Mouse (Mus musculus) heart, postnatal 25 days (tissue): Measurements from ENCODE around the gene Sox5. TPM values are rescaled to one million over a fixed set of nuclear protein-coding genes. Genes with fewer than 3 reads are reported as not detected.

Experiments used
- DNase-seq: peaks from one replicate; pipeline ENCODE4 v3.0.0; 2022; ENCODE audit warnings: low spot score
- intact Hi-C: fragments of 180-260 bp; cut with DNase I; formaldehyde crosslinking; loops from one replicate; pipeline ENCODE4 v1.15.1; 2025
- total RNA-seq, 2 experiments: library from RNA; stranded (reverse); gene quantifications; 2 replicates each; pipeline ENCODE4 v1.2.3; 2021

Gene Sox5
- total RNA-seq, 2 experiments from 2014 or later, result 2.8 to 2.9 TPM

DNA sequence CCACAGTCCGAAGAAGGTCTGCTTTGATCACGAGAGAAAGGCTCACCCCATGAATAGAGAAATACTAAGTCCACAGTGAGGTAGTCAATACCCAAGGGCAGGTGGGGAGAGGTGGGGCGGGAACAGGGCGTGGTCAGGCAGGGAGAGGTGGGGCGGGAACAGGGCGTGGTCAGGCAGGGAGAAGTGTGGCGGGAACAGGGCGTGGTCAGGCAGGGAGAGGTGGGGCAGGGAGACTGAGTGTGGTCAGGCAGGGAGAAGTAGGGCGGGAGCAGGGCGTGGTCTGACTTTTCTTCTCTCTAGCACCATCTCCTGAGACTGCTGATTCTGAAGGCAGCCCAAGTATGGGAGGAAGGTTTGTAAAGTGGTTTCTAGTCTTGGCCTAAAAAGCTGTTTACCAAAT, 411.1 kb downstream of the Sox5 start:
- DNase-seq, result no peak
- intact Hi-C loops, result no loop called here

GRCm38 (mm10) chr6:144367626-144368077, 414.1 kb downstream of the Sox5 start:
- intact Hi-C loops, result no loop called here

DNA sequence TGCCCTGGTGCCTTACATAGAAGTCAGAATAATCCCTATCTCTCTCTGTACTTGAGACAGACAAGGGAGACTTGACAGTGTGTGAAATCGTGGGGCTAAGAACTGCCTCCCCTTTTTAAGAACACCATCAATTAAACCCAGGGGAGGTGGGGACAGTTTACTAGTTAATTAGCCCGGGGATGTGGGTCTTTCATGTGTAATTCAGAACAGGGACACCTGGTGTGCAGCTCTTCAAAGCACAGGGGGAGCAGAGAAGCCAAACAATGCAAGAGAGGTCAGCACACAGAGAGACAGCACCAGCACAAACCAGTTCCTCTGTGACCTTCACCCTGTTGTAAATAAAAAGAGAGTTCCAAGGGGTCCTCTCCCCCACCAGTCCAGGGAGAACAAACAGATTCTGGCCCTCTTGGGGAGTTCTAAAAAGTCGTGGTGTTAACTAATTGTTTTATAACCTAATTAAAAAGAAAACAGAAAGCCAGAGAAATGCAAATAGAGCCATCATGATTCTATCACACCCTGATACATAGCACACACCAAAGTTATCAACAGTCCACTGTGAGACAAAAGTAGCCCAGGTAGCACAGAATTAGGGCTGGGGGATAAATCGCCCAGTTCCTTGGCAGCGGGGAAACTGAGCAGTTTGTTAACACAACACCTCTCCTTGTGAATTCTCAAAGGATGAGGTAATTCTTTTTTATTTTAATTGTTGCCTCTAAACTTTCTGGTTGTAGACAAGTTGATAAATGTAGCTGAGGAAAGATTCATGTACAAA, 420.3 kb downstream of the Sox5 start:
- intact Hi-C loops, result no loop called here
- DNase-seq, result no peak

More at GRCm38 (mm10) chr6:144367626-144368077, 414.1 kb downstream of the Sox5 start:
- no peak for DNase-seq

DNA sequence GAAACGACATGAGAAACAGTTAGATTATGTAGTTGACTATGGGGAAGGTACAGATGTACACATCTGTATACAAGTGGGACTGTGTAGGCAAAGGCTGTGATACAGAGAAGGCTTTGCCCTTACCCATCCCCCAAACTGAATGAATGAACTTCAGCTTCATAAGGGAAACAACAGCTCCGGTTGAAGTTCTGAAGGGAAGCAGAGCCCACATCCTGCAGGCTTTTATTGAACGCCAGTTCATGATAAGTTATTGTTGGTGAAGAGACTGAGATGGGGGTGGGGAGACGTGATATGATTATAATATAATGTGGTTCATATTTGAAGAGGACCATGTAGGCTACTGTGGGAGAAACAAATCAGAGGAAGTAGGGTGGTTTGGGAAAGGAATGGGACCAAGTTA, 424.7 kb downstream of the Sox5 start:
- DNase-seq, result no peak
- intact Hi-C loops, result no loop called here

- intact Hi-C loops, result no loop called here
- no peak for DNase-seq
Measured at GRCm38 (mm10) chr6:144351049-144351448, 430.7 kb downstream of the Sox5 start.

DNA sequence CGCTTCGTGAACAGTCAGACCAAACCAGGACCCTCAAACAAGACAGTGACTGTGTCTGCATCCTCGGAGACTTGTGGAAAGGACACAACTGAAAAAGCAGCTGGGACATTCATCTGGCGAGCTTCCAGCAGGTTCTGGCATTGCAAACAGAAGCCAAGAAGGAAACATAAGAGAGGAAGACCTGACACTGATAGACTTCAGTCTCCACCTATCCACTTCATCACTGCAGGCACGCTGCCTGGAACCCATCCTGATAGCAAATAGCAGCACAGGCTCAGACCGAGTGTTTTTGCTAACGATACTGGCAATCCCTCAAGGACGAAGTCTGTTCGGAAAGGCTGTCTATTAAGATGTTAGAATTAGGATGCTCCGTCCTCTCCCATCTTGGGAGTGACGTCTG, 438.4 kb downstream of the Sox5 start:
- intact Hi-C loops, result no loop called here
- DNase-seq, result no peak

DNA sequence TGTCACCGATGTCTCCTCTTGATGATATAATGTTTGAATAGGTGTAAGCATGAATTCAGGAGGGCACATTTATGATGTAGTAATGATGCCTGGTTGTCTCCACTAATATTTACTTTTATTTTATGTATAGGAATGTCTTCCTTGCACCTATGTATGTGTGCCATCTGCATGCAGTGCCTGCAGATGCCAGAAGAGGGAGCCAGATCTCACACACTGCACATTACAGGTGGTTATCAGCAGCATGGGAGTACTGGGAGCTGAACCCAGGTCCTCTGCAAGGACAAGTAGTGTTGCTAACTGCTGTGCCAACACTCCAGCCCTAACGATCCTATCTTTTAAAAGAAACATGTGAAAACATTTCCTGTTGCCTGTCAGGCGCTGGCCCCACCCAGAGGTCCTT, 442.2 kb downstream of the Sox5 start:
- DNase-seq, result no peak
- intact Hi-C loops, result no loop called here

- DNase-seq, result no peak
Measured at GRCm38 (mm10) chr6:144339006-144339405, 442.8 kb downstream of the Sox5 start.

GRCm38 (mm10) chr6:144338221-144338620, 443.6 kb downstream of the Sox5 start:
- intact Hi-C loops, result no loop called here
- DNase-seq, result no peak

More at GRCm38 (mm10) chr6:144339006-144339405, 442.8 kb downstream of the Sox5 start:
- intact Hi-C loops, result no loop called here

DNA sequence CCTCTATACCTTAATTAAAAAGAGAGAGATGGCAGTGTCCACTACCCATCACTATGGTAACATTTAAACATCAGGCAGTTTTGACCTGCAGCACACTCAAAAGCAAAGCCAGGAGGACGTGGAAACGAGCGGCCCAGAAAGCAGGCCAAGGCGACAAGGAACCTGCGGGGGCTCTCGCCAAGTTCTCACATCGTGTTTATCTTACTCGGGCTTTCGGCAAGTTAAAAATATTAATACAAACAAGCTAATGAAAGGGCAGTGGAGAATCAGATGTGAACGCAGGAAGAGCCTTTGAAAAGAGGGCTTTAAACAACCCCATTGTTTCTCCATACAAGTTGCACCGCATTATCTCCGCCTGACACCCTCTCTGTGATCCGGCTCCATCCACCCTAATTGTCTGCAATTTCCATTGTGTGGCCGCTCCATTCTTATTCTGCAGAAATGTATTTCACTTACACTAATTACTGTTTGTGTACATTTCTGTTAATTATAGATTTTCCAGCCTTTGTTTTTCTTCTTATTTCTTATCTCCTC, 444.3 kb downstream of the Sox5 start:
- intact Hi-C loops, result no loop called here
- no peak for DNase-seq

- intact Hi-C loops, result no loop called here
Measured at GRCm38 (mm10) chr6:144336789-144337188, 445.0 kb downstream of the Sox5 start.

GRCm38 (mm10) chr6:144333146-144333545, 448.6 kb downstream of the Sox5 start:
- intact Hi-C loops, result no loop called here
- DNase-seq, result no peak

More at GRCm38 (mm10) chr6:144336789-144337188, 445.0 kb downstream of the Sox5 start:
- DNase-seq, result no peak

DNA sequence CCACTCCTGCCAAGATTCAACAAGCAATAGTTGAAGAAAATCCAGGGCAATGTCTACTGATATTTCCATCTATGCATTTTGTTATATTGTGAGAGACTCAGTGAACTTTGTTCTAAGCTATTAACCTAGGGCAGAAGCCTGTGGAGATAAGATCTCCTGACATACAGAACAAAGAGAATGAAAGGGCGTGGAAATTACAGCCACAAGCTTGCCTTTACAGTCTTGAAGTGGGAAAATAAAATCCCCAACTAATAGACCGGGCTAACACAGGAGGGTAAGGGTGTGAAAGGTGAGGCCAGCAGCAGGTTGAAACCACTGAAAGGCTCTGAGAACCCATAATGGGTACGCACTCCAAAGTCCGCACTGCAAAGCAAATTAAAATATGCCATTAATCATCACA, 449.8 kb downstream of the Sox5 start:
- DNase-seq, result no peak
- intact Hi-C loops, result no loop called here

DNA sequence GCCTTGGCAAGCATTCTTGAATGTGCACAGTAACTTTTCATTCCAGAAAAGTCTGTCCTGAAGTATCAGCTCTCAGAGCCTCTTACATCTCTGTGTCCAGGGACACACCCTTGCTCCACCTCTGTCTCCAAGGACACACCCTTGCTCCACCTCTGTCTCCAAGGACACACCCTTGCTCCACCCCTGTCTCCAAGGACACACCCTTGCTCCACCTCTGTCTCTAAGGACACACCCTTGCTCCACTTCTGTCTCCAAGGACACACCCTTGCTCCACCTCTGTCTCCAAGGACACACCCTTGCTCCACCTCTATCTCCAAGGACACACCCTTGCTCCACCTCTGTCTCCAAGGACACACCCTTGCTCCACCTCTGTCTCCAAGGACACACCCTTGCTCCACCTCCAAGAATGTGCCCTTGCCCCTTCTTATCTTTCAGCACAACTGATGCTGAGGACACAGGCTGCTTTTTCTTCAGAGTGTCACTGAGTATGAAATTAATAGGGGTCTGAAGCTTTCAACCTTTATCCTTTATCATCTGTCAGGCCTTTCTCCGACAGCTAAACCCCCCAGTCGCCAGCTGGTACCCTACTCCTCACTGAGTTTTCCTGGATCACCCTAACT, 452.4 kb downstream of the Sox5 start:
- no peak for DNase-seq
- intact Hi-C loops, result no loop called here

DNA sequence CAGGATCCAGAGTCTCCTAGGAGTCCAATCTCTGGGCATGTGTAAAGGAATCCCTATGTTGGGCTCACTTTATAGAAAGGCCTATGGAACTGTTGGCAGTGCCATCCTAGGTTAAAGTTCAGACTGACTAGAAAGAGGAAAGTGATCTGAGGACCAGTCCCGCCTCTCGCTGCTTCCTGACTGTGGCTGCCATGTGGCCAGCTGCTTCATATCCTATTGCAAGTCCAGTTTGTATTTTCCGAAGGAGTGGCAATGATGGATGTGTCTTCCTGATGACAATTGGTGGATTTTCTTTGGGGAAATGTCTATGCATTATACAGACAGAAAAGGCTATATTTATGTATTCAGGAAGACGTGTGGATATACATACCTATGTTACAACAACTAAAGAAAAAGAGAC, 453.0 kb downstream of the Sox5 start:
- intact Hi-C loops, result no loop called here
- no peak for DNase-seq

DNA sequence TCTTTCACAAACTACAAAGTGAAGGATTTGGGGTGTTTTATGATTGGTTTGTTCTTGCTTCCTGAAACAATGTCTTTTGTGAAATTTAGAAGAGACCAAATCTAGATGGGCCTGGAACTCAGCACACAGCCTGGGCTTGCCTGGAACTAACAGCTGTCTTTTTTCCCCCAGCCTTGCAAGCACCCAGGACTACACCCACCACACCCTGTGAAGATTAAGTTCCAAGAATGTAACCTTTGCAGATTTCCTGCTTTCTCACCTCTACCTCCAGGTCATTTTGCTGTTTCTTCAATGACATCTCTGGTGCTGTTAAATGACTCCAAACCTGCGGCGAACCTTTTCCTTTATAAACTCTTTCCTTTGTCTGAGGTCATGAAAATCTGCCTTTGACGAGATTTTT, 455.0 kb downstream of the Sox5 start:
- intact Hi-C loops, result no loop called here
- DNase-seq, result no peak

DNA sequence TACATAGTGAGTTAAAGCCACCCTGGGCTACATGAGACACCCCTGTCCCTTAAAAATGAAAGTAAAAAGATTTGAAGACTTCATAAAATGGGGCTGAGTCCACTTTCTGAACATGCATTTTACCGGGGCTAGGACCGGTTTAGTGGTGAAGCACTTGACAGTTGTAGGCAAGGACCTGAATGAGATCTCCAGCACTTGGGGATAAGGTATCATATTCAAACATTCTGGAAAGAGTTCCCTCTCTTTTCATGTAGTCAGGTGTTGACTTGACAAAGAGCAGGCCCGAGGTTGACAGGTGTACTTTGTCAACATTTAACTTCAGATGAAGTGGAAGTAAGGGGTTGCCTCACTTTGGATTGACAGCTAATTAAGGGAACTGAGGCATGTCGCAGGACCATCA, 458.4 kb downstream of the Sox5 start:
- DNase-seq, result no peak
- intact Hi-C loops, result no loop called here

DNA sequence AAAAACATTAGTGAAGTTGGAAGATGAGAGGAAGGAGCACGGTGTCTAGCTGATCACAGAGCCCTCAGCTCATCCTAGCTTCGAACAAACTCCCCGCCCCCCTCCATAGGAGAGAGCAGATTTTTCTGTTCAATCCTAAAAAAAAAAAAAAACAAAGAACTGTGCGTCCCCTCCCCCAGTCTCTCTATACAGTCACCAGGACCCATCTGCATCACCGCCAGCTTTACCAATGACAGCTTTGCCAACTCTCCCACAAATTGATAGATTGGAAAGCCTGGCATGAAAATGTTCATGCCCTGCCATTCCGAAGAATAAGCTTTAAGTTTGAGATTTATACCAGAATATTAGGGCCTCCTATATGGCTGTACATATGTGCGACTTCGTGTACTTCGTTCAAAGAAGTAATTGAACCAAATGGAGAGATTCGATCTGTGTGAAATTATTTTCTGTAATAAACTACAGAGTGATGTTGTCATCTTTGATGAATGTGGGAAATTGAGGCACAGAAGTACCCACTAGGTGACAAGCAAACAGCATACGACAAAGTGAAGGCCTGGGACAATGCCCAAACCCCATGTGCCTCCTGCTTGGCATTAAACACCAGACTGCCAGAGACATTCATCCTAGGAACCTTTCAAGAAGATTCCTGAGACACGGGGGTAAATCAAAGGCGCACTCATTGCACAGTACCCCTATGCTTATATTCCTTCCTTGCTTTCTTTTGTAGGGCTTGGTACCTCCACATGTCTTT, 459.3 kb downstream of the Sox5 start:
- DNase-seq, result no peak
- intact Hi-C loops, result no loop called here

DNA sequence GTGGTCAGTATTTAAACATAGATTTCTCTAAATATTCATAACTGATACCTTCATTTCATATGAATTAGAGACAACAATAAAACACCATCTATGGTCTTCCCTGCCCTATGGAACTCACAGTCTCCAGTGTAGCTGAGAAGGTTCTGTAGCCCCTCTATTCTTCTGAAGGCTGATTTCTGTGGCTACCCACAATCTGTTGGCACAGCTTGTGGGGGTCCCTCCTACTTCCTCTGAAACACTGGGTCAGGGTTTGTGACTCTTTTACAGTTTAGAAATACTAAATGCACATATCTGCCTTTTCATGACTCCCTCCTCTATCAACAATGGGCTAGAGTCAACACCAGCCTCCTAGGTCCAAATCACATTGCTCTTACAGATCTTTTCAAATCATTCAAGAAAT, 461.4 kb downstream of the Sox5 start:
- intact Hi-C loops, result no loop called here
- DNase-seq, result no peak

DNA sequence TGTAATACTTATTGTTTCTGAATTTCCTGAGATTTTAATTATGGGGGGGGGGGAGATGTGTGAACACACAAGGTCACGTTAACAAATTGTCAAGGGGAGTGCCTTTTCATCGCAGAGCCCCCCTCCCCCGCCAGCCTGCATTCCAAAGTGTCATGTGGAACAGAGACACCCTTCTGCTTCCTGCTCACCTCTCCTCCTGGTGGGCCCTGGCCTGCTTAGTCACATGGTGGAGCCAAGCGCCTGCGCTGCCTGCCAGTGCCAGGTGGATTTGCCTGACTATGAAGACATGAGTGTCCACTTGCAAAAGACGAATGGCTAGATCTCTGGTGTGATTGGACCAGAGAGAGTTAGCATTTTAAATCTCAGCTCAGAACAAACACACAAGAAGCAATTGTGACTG, 462.1 kb downstream of the Sox5 start:
- intact Hi-C loops, result no loop called here
- no peak for DNase-seq
